Mouse (Mus musculus): ENCODE data around the gene Npas2. TPM values are rescaled to one million over a fixed set of nuclear protein-coding genes. Genes with fewer than 3 reads are reported as not detected.

The Npas2 gene
- total and polyA plus RNA-seq, 3 experiments = 1.8 to 10.0 (median 3.7) TPM

GRCm38 (mm10) chr1:39244726-39245125 is 51.2 kb downstream of the Npas2 start:
- 77% methylated on average over 1 of the region's 1 CpGs for WGBS
- Histone ChIP-seq H3K27ac (no peak overlapping the region), H3K79me2 (replicated peaks; ENCODE audit: control insufficient read depth, insufficient read depth, low read length) (no peaks in the 10 kb centered on the region), H3K36me3 (ENCODE audit: control insufficient read depth, insufficient read depth, low read length) (no peaks in the 10 kb centered on the region), H3K4me1 (ENCODE audit: control insufficient read depth, insufficient read depth, low read length) (no peaks in the 10 kb centered on the region), H3K9ac (ENCODE audit: low read depth, low read length) (no peak overlapping the region), H3K27me3 (ENCODE audit: control insufficient read depth, insufficient read depth, low read length) (no peaks in the 10 kb centered on the region), H3K4me3 (no peak overlapping the region)
- intact Hi-C loops (cut with DNase I) = no loop called here
- TF ChIP-seq CTCF (IDR thresholded peaks at IDR 0.05) (no peak), EP300 (IDR thresholded peaks at IDR 0.05; ENCODE audit: insufficient read depth, low read depth, low read length) (no peak), POLR2A (IDR thresholded peaks at IDR 0.05; ENCODE audit: insufficient read depth, low read depth, low read length) (no peak)
- DNase-seq = no peak

- WGBS = 59% methylated on average over 7 of the region's 7 CpGs
- intact Hi-C loops (cut with DNase I) = no loop called here
- TF ChIP-seq EP300 (IDR thresholded peaks at IDR 0.05; ENCODE audit: insufficient read depth, low read depth, low read length) (no peak), CTCF (IDR thresholded peaks at IDR 0.05) (no peak), POLR2A (IDR thresholded peaks at IDR 0.05; ENCODE audit: insufficient read depth, low read depth, low read length) (no peak)
- Histone ChIP-seq H3K79me2 (replicated peaks; ENCODE audit: control insufficient read depth, insufficient read depth, low read length) (no peaks in the 10 kb centered on the region), H3K27me3 (ENCODE audit: control insufficient read depth, insufficient read depth, low read length) (no peaks in the 10 kb centered on the region), H3K27ac (no peak overlapping the region), H3K36me3 (ENCODE audit: control insufficient read depth, insufficient read depth, low read length) (no peaks in the 10 kb centered on the region), H3K4me3 (no peak overlapping the region), H3K9ac (ENCODE audit: low read depth, low read length) (no peak overlapping the region), H3K4me1 (ENCODE audit: control insufficient read depth, insufficient read depth, low read length) (no peaks in the 10 kb centered on the region)
- DNase-seq = no peak
Measured at GRCm38 (mm10) chr1:39251679-39252078, 58.1 kb downstream of the Npas2 start.

GRCm38 (mm10) chr1:39253771-39254170 is 60.2 kb downstream of the Npas2 start:
- TF ChIP-seq POLR2A (IDR thresholded peaks at IDR 0.05; ENCODE audit: insufficient read depth, low read depth, low read length) (no peak), CTCF (IDR thresholded peaks at IDR 0.05) (peak; percentile 59), EP300 (IDR thresholded peaks at IDR 0.05; ENCODE audit: insufficient read depth, low read depth, low read length) (no peak)
- Histone ChIP-seq H3K27me3 (ENCODE audit: control insufficient read depth, insufficient read depth, low read length) (no peaks in the 10 kb centered on the region), H3K79me2 (replicated peaks; ENCODE audit: control insufficient read depth, insufficient read depth, low read length) (no peaks in the 10 kb centered on the region), H3K36me3 (ENCODE audit: control insufficient read depth, insufficient read depth, low read length) (no peaks in the 10 kb centered on the region), H3K4me1 (ENCODE audit: control insufficient read depth, insufficient read depth, low read length) (no peaks in the 10 kb centered on the region), H3K9ac (ENCODE audit: low read depth, low read length) (no peak overlapping the region), H3K27ac (no peak overlapping the region), H3K4me3 (no peak overlapping the region)
- 73% methylated on average over 4 of the region's 4 CpGs for WGBS
- intact Hi-C loops (cut with DNase I) = no loop called here
- no peak for DNase-seq

- no peak overlapping the region for H3K9ac ChIP-seq (ENCODE audit: low read depth, low read length)
- TF ChIP-seq CTCF (IDR thresholded peaks at IDR 0.05) (no peak), POLR2A (IDR thresholded peaks at IDR 0.05; ENCODE audit: insufficient read depth, low read depth, low read length) (no peak), EP300 (IDR thresholded peaks at IDR 0.05; ENCODE audit: insufficient read depth, low read depth, low read length) (no peak)
- no peaks in the 10 kb centered on the region for H3K36me3 ChIP-seq (ENCODE audit: control insufficient read depth, insufficient read depth, low read length)
- H3K27ac ChIP-seq = no peak overlapping the region
- no peak for DNase-seq
- no peaks in the 10 kb centered on the region for H3K79me2 ChIP-seq (replicated peaks; ENCODE audit: control insufficient read depth, insufficient read depth, low read length)
- H3K27me3 ChIP-seq (ENCODE audit: control insufficient read depth, insufficient read depth, low read length) = no peaks in the 10 kb centered on the region
- no peaks in the 10 kb centered on the region; the same call in 1 of the 2 replicates for H3K4me1 ChIP-seq (ENCODE audit: control insufficient read depth, insufficient read depth, low read length)
- no peak overlapping the region for H3K4me3 ChIP-seq
- intact Hi-C loops (cut with DNase I) = no loop called here
- 90% methylated on average over 9 of the region's 9 CpGs for WGBS
Measured at GRCm38 (mm10) chr1:39256051-39256450, 62.5 kb downstream of the Npas2 start.

GRCm38 (mm10) chr1:39256513-39257330 is 63.2 kb downstream of the Npas2 start:
- Histone ChIP-seq H3K4me1 (ENCODE audit: control insufficient read depth, insufficient read depth, low read length) (no peaks in the 10 kb centered on the region; the same call in 1 of the 2 replicates), H3K27me3 (ENCODE audit: control insufficient read depth, insufficient read depth, low read length) (no peaks in the 10 kb centered on the region), H3K79me2 (replicated peaks; ENCODE audit: control insufficient read depth, insufficient read depth, low read length) (no peaks in the 10 kb centered on the region), H3K9ac (ENCODE audit: low read depth, low read length) (no peak overlapping the region), H3K4me3 (no peak overlapping the region), H3K36me3 (ENCODE audit: control insufficient read depth, insufficient read depth, low read length) (no peaks in the 10 kb centered on the region), H3K27ac (no peak overlapping the region)
- intact Hi-C loops (cut with DNase I) = no loop called here
- peak; percentile 42 to 48 for DNase-seq
- WGBS = 80% methylated on average over 8 of the region's 8 CpGs
- TF ChIP-seq EP300 (IDR thresholded peaks at IDR 0.05; ENCODE audit: insufficient read depth, low read depth, low read length) (no peak), POLR2A (IDR thresholded peaks at IDR 0.05; ENCODE audit: insufficient read depth, low read depth, low read length) (no peak), CTCF (IDR thresholded peaks at IDR 0.05) (no peak)

- WGBS = 71% methylated on average over 3 of the region's 3 CpGs
- H3K9ac ChIP-seq (ENCODE audit: low read depth, low read length) = no peak overlapping the region
- intact Hi-C loops (cut with DNase I) = no loop called here
- TF ChIP-seq EP300 (IDR thresholded peaks at IDR 0.05; ENCODE audit: insufficient read depth, low read depth, low read length) (no peak), POLR2A (IDR thresholded peaks at IDR 0.05; ENCODE audit: insufficient read depth, low read depth, low read length) (no peak), CTCF (IDR thresholded peaks at IDR 0.05) (no peak)
- H3K4me3 ChIP-seq = no peak overlapping the region
- no peak for DNase-seq
- H3K36me3 ChIP-seq (ENCODE audit: control insufficient read depth, insufficient read depth, low read length) = no peaks in the 10 kb centered on the region
- H3K27me3 ChIP-seq (ENCODE audit: control insufficient read depth, insufficient read depth, low read length) = no peaks in the 10 kb centered on the region
- no peaks in the 10 kb centered on the region; the same call in 1 of the 2 replicates for H3K4me1 ChIP-seq (ENCODE audit: control insufficient read depth, insufficient read depth, low read length)
- H3K79me2 ChIP-seq (replicated peaks; ENCODE audit: control insufficient read depth, insufficient read depth, low read length) = no peaks in the 10 kb centered on the region
- H3K27ac ChIP-seq = no peak overlapping the region
Measured at GRCm38 (mm10) chr1:39257331-39257594, 63.7 kb downstream of the Npas2 start.

All from heart, adult 2 months (tissue).